Mouse (Mus musculus): ENCODE measurements around the gene 4930556J24Rik.
"Not testable (repeated sequence)": the region's sequence is repeated elsewhere in the genome, so short reads cannot be mapped to it uniquely, and the experiment has no call there.

4930556J24Rik gene

DNA sequence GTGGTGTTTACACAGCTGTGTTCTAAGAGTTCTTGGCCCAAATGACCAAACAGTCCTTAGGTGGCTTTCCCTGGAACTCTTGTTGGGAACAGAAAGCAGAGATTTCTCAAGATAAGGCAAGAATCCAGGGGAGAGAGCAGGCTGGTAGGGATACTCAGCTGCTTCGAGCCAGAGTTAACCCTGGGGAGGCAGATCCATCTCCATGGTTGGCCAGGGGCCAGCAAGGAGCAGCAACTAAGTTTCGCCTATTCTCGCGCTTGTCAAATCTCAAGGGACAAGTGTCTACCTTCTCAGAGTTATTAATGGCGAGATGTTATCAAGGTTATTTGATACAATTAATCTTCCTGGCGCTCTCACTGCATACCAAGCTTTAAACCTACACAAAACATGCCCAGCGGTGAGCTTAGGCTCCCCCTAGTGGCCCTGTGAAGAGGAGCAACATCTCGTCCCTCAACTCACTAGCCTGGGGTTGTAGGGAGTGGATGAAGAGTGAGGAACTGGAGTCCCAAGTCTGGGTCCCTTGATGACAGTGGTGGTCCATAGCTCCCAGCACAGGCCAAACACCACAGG is 55.2 kb downstream of the 4930556J24Rik start:
- no peak for DNase-seq (ENCODE audit: low spot score)

DNA sequence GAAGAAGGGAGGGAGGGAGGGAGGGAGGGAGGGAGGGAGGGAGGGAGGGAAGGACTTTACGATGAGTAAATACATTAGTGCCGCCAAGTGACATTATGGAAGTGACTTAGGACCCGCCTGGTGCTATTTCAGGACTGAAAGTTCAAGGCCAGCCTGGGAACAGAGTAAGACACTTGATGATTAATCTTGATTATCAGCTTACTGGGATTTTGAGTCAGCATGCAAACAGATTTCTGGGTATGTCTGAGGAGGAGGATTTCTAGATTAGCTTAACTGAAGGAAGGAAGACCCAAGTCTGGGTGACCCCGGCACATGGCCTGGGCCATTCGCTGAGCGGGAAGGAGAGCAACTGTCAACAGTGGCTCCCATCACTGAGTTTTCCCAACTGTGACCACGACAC is 56.1 kb downstream of the 4930556J24Rik start:
- no peak for DNase-seq (ENCODE audit: low spot score)

DNA sequence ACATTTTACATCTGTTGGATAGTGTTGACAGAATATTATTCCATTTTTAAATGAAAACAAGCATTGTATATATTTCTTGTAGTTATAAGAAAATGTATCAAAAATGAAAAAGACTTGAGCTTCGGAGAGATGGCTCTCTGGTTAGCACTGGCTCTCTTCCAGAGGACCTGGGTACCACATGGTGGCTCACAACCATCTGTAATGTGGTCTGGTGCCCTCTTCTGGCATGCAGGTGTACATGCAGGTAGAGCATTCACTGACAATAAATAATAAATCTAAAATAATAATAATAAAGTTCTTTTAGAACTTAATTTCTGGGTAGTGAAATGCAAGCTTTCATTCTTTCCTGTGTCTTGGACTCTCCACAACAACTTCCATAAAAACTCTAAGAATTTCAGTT is 57.8 kb downstream of the 4930556J24Rik start:
- DNase-seq (ENCODE audit: low spot score), result no peak

DNA sequence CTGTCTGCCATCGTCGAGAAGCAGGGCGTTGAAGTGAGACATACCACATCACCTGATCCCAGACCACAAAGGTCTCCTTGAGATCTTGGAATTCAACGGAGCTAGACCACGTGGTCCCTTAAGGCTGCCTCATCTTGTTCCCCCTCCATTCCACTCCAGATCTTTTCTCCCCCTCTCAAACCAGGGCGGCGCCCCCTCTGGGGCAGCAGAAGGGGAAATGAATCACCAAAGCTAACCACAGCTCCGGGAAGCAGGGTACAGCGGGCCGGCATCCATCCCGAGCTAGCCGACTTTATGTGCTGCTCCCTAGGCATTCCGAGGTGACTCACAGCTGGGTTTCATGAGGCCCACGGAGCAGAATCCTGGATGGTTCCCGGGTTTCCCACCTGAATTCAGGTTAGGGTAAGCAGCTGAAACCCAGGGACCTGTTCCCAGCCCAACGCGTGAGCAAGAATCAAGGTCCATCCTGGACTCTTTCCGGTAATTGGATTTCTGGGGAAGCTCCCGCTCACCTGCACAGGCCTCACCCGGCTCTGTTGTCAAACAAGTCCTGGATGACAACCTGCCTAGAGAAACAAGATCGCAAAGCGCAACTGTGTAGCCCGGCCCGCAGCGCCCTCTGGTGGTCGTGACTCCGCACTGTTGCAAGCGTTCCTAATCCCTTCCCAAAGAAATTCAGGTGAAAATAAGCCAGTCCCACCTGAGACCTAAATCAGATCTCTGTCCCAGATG is 62.3 kb downstream of the 4930556J24Rik start, which contains the start of gene Slc35e4:
Slc35e4 (minus strand) TSS at position 556 of the 732 bp plus-strand sequence.
- DNase-seq (ENCODE audit: low spot score), result peak; percentile 55

DNA sequence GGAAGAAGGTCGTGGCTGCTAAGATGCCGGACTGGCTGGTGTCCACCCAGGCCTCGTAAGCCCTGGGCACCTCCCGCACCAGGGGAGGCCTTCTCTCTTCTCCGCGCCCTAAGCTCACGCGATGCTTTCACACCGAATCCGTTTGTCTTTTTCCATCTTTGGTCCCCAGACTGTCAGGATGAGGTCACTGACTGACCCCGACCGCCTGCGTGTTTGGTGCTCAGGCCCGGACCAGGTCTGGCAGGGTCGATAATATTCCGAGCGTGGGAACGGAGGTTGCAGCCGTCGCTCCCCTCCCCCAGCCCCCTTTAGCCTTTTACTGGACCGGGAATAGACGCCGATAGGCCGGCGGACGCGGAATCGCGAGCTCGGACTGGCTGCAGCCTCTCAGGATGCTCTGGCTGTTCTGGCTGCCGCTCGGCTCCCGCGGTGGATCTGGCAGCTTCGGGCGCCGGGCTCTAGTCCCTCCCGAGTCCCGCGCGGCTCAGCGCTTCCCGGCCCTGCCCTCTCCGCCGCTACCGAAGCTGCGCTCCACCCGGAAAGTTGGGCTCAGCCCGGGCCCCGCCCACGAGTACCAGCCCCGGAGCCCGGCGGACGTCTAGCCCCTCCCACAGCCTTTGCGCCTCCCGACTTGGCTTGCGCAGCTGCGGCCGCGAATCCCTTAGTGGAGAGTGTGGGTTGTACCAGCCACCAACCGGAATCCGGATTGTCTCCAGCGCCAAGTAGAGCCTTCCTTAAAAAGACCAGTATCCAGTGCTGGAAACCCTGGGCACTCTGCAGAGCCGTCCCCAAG is 63.1 kb downstream of the 4930556J24Rik start:
- DNase-seq (ENCODE audit: low spot score), result peak; percentile 76

DNA sequence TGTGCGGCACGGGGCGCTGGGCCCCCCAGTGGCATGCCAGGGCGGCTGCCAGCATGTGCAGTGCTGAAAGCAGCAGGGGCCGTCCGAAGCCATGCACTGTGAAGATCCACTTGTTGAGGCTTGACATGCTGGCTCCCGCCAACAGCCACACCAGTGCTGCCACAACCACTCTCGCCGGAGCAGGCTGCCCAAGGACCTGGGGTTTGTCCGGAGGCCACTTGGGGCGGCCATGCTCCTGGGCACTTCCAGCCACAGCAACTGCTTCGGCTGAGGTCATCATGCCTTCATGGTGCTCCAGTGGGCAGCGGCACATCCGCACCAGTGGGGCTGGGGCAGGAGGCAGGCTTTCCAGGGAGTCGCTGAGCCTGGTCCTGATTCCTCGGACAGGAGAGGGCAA is 63.7 kb downstream of the 4930556J24Rik start:
- no peak for DNase-seq (ENCODE audit: low spot score)

DNA sequence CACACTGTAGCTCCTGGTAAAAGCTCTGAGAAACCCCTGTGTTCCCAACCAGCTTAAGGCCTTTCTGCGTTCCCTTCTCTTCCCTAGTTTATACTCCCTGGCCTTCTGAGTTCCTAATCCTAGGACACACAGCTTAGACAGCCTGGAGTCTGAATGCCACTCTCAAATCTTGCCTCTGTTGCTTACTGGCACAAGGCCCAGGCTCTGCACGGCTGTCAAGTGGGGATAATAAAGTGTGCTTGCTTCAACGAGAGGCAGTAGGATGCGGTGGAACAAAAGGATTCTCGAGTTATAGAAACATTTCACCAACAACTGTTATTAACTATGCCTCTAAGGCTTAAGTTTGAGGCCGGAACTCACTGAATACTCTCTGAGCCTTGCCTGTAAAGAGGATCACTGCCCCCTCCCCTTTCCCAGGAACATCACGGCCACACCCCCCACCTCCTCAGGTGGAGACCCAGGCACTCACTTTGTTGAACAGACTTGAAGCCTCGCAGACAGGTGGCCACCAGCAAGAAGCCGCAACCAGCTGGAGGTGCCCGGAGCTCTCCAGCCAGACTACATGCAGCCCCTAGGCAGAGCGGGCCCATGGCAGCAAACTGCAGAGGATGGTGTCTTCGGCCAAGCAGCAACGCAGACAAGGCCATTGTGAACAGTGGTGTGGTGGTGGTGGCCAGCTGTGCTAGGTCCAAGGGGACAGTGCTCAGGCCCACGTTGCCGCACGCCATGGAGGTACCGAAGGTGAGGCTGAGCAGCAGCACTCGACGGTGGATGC is 64.3 kb downstream of the 4930556J24Rik start:
- no peak for DNase-seq (ENCODE audit: low spot score)

DNA sequence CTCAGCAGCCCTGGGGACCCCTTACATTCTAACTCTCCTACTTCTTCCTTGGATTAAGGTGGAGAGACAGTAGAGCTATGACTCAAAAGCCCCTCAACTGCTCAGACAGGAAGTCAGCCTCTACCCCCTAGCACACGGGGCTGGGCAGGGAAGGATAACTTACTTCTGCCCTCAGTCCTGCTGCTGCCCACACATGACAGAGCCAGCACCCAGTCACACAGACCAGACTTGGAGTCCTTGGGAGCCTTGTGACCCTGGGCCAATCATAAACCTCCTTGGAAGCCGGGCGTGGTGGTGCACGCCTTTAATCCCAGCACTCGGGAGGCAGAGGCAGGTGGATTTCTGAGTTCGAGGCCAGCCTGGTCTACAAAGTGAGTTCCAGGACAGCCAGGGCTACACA is 65.1 kb downstream of the 4930556J24Rik start:
- DNase-seq (ENCODE audit: low spot score), result not testable (repeated sequence)

DNA sequence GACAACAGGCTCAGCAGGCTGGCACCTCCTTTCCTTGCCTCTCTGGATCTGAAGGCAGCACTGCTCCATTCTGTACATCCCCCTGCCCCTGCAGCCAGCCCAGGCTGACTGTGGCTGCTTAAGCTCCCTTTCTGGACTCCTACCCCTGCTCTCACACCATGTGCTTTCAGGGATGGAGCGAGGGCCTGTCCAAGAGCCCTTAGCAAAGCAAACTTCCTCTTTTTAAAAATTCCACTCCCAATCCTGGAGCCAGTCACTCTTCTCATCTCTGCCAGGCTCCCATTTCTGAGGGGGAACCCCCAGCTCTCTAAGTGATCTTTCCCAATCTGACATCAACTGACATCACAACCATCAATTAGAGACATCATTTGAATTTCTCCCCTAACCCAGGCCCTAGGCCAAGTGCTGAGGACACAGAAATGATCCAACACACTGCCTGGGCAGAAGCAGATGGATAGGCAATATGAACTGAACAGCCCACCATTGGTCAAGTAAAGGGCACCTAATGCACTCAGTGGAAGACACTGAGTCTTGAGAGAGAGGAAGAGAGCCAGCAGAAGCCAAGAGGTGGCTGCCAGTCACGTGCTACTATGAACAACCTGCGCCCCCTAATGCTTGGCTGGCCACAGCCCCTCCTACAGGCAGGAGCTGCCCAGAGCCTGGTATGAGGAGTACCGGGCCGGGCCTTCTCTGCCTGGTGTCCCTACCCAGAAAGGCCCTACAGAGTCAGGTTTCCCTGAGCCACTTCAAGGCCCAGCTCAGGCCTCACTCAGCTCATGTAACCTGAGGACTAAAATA is 65.9 kb downstream of the 4930556J24Rik start:
- no peak for DNase-seq (ENCODE audit: low spot score)

DNA sequence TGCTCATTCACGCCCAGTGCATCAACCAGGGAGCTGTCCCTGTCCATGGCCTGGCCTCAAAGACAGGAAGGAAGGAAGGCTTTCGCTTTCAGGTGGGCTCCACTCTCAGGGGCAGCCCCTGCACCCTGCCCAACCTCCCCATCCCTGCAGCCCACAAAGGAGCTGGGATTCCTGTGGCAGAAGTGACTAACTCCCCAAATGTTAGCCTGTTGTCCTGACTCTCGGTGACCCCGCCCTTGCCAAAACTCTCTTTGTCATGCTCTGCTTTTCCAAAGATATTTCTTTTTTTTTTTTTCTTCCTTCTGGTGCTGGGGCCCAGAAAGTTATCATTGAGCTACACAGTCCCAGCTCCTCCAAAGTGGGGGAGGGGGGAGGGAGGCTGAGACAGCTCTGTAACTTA is 67.3 kb downstream of the 4930556J24Rik start:
- DNase-seq (ENCODE audit: low spot score), result no peak

DNA sequence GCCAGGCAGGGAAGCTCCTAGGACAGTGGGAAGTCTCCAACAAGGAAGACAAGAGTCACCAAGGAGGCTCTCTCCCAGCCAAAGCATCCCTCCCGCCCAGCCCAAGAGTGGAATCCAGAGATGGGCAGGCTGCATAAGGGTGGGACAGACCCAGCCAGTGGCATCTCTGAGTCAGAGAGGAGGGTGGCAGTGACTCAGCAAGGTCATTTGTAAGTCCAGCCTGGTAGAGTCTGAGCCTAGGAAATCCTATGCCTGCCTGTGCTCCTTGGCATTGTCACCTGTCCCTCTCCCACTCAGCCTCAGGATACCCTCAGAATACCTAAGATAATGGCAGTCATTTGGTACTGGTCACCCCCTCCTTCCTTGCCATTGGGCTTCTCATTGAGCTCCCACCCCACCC is 71.1 kb downstream of the 4930556J24Rik start:
- no peak for DNase-seq (ENCODE audit: low spot score)

DNA sequence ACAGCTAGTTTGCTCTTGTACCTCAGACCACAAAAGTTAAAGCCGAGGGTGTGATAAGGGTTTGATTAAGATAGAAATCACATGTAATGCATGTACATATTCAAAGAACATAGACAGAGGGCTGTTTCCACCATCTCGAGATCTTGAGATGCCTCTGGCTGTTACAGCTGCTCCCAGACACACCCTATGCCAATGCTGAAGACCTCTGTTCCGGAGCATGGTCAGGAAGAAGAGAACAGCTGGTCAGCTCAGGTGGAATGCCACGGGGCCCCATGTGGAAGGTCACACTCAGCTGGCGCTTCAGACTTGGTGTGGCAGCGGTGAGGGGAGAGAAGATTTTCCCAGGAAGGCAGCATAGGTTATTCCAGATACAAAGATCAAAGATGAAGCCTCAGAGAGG is 71.9 kb downstream of the 4930556J24Rik start:
- no peak for DNase-seq (ENCODE audit: low spot score)

DNA sequence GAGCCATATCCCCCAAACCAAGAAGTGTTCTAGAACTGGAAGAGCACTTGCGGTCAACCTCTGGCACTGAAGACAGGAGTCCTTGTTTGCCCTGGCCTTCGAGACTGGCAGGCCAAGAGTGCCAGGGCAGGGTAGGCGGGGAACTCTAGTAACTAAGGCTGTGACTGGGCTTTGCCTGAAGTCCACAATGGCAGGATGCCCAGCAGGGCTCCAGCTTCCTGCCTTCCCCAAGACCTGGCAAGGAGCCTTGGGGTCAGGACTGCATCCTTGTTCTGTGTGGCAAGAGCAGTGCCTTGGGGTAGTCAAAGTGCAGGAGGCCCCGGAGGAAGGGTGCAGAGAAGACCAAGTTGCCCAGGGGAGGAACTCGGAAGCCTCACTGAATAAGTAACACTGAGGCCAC is 73.5 kb downstream of the 4930556J24Rik start:
- DNase-seq (ENCODE audit: low spot score), result no peak

DNA sequence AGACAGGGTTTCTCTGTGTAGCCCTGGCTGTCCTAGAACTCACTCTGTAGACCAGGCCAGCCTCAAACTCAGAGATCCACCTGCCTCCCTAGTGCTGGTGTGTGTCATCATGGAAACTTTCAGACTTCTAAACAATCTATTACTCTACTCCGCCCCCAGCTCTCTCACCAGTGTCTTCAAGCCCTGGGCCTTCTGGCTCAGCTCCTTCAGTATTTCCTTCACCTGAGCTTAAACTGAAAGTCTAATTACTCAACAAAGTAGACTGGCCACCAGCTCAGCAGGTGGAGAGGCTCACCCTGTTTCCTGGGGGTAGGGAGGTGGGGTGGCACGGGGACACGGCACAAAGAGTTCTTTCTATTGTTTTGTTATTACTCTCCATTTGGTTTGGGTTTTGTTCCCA is 74.1 kb downstream of the 4930556J24Rik start:
- DNase-seq (ENCODE audit: low spot score), result no peak

DNA sequence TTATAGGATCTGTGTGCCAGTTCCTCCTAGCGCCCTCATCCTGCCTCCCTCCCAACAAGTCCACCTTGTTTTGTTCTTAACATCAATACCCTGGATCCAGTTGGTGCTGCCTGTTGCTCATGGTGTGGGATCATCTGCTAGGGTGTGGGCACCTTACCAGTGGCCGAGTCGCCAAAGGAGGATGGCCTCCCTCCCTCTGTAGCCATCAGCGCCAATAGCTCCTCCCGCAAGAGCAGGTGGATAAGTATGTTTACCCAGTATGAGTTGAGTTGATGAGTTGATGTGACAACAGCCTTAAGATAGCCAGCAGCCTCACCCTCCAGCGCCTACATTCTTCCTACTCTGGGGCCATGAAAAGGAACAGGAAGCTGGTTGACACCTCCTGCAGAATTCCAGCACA is 76.3 kb downstream of the 4930556J24Rik start:
- DNase-seq (ENCODE audit: low spot score), result no peak

DNA sequence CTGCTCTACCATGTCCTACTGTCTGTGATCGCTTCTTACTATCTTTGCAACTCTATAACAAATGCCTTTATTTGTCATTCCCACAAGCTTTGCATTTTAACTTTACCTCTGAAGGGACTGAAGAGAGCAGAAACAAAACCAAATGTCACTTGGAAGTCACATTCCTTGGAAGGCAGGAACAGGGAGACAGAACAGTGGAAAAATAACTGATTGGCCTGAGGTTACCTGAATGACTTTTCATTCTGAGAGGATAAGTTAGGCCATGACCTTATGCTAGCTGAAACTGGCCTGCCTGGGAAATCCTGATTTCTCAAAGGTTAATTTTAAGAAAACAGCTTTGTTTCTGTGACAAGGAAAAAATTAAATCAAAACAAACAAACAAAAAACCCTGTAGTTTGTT is 80.6 kb downstream of the 4930556J24Rik start:
- DNase-seq (ENCODE audit: low spot score), result no peak

DNA sequence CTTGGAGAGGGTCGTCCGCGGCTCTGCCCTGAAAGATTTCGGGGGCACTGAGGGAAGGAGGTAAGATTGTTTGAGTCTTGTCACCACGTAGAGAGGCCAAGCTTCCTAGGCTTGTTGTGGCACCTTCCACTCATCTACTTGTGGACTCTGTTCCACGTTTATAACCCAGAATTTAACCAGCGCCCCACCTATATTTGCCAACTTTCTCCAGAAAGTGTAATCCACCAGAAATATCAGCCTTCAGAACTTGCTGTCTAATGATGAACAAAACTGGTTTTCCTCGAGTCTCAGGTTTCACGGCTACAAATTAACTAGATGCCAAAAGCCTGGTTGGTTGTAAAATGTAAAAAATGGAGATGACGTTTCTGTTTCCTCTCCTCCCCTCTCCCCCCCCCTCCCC is 81.1 kb downstream of the 4930556J24Rik start:
- no peak for DNase-seq (ENCODE audit: low spot score)

DNA sequence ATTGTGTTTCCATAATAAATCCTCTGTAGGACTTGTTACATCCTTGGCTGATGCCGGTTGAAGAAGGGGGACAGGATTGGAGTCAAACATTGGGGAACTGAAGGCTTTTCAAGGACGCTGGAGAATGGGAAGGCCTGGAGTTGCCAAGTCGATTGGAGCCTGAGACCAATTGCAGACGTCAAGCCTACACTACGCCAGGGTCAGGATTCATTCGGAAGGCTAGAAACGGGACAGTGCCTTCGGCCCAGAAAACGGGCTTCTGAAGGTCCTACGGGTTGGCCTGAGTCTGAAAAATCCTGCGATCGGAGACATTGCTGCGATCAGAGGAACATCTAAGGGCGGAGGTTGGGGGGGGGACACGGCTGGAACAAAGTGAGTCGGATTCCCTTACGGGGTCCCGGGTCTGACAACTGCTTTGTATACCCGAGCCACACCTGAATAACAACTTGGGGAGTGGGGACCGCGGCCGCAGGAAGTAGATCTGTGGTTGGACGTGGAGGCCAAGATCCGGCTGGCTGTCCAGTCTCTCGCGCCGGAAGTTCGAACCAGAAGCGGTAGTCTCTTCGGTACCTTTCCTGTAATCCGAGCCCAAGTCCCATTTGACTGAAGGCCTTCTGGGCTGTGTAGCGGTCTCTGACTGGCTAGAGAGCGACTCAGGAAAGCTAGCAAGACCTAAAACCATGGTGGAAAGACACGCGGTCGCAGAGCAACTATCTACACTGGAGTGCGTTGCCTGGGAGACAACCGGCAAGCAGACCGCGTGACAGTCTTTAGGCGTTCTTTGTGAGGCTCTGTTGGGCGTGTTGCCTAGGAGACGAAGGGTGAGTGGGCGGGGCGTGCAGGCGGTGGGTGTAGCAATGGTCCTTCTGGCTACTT is 81.9 kb downstream of the 4930556J24Rik start, which contains the start of the genes 4921536K21Rik and Dusp18:
4921536K21Rik (minus strand) TSS at position 693 of the 876 bp plus-strand sequence.
Dusp18 (plus strand) TSS at position 835 of the 876 bp plus-strand sequence.
- DNase-seq (ENCODE audit: low spot score), result peak; percentile 95

DNA sequence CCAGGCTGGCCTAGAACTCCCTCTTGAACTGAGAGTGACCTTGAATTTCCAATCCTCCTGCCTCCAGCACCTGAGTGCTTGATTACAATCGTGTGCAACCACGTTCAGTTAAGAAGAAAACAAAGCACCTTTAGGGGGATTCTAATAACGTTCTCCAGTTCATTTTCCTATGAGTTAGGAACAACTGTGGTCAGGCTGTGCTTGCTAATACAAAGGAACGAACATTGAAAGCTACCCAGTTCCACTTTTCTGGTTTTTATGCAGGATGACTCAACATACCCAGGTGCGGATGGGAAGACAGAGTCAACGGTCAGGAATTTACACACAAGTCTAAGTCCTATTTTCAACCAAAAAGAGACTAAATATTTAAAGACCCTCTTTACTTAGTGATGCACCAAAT is 82.6 kb downstream of the 4930556J24Rik start:
- no peak for DNase-seq (ENCODE audit: low spot score)
